Mouse (Mus musculus): ENCODE results near the gene Cbx7. TPM values are rescaled to one million over a fixed set of nuclear protein-coding genes. Genes with fewer than 3 reads are reported as not detected.

Cbx7 gene
- polyA plus RNA-seq, 1 experiment from 2014 or later: 4.7 TPM

- Histone ChIP-seq H3K27me3 (replicated peaks; ENCODE audit: control insufficient read depth, insufficient read depth, low read length) (no peaks in the 10 kb centered on the region), H3K36me3 (ENCODE audit: control insufficient read depth, insufficient read depth, low read length) (no peaks in the 10 kb centered on the region), H3K9me3 (ENCODE audit: control insufficient read depth, low read length) (no peaks in the 10 kb centered on the region), H3K4me2 (ENCODE audit: low read length) (peak overlapping the region; percentile 65), H3K4me1 (ENCODE audit: control insufficient read depth, insufficient read depth, low read depth, low read length) (peaks cover 8% of the 10 kb centered on the region), H3K4me3 (ENCODE audit: low read length) (no peak overlapping the region), H3K27ac (ENCODE audit: low read depth, low read length) (no peak overlapping the region), H3K9ac (ENCODE audit: low read depth, low read length) (no peak overlapping the region; the same call in 1 of the 2 replicates)
- 90% methylated on average over 3 of the region's 3 CpGs for WGBS
- ATAC-seq: no peak
Measured at GRCm38 (mm10) chr15:79928316-79928715, 42.6 kb downstream of the Cbx7 start.

- Histone ChIP-seq H3K27me3 (replicated peaks; ENCODE audit: control insufficient read depth, insufficient read depth, low read length) (no peaks in the 10 kb centered on the region), H3K36me3 (ENCODE audit: control insufficient read depth, insufficient read depth, low read length) (no peaks in the 10 kb centered on the region), H3K9me3 (ENCODE audit: control insufficient read depth, low read length) (no peaks in the 10 kb centered on the region), H3K4me3 (ENCODE audit: low read length) (peak overlapping the region; percentile 54), H3K9ac (ENCODE audit: low read depth, low read length) (peak overlapping the region; percentile 66), H3K4me2 (ENCODE audit: low read length) (peak overlapping the region; percentile 65), H3K4me1 (ENCODE audit: control insufficient read depth, insufficient read depth, low read depth, low read length) (peaks cover 8% of the 10 kb centered on the region), H3K27ac (ENCODE audit: low read depth, low read length) (peak overlapping the region; percentile 58; the same call in 1 of the 2 replicates)
- peak; percentile 85 for ATAC-seq
- WGBS: 1% methylated on average over 29 of the region's 29 CpGs
Measured at GRCm38 (mm10) chr15:79927637-79928122, 43.2 kb downstream of the Cbx7 start.

- peaks cover 8% of the 10 kb centered on the region for H3K4me1 ChIP-seq (ENCODE audit: control insufficient read depth, insufficient read depth, low read depth, low read length)
- H3K36me3 ChIP-seq (ENCODE audit: control insufficient read depth, insufficient read depth, low read length): no peaks in the 10 kb centered on the region
- no peak overlapping the region for H3K4me3 ChIP-seq (ENCODE audit: low read length)
- 85% methylated on average over 11 of the region's 11 CpGs for WGBS
- H3K9me3 ChIP-seq (ENCODE audit: control insufficient read depth, low read length): no peaks in the 10 kb centered on the region
- H3K27me3 ChIP-seq (replicated peaks; ENCODE audit: control insufficient read depth, insufficient read depth, low read length): no peaks in the 10 kb centered on the region
- peak overlapping the region; percentile 65 for H3K4me2 ChIP-seq (ENCODE audit: low read length)
- no peak overlapping the region for H3K27ac ChIP-seq (ENCODE audit: low read depth, low read length)
- H3K9ac ChIP-seq (ENCODE audit: low read depth, low read length): peak overlapping the region; percentile 66; the same call in 1 of the 2 replicates
- no peak for ATAC-seq
Measured at GRCm38 (mm10) chr15:79926856-79927416, 44.0 kb downstream of the Cbx7 start.

- Histone ChIP-seq H3K9me3 (ENCODE audit: control insufficient read depth, low read length) (no peaks in the 10 kb centered on the region), H3K27ac (ENCODE audit: low read depth, low read length) (no peak overlapping the region), H3K4me2 (ENCODE audit: low read length) (no peak overlapping the region), H3K27me3 (replicated peaks; ENCODE audit: control insufficient read depth, insufficient read depth, low read length) (no peaks in the 10 kb centered on the region), H3K4me3 (ENCODE audit: low read length) (no peak overlapping the region), H3K36me3 (ENCODE audit: control insufficient read depth, insufficient read depth, low read length) (0 out of 2 replicates have a peak, but pooled peaks cover 3% of the 10 kb centered on the region), H3K9ac (ENCODE audit: low read depth, low read length) (no peak overlapping the region), H3K4me1 (ENCODE audit: control insufficient read depth, insufficient read depth, low read depth, low read length) (no peaks in the 10 kb centered on the region)
- no peak for ATAC-seq
- WGBS: 78% methylated on average over 2 of the region's 2 CpGs
Measured at GRCm38 (mm10) chr15:79919787-79920186, 51.1 kb downstream of the Cbx7 start.

- Histone ChIP-seq H3K27me3 (replicated peaks; ENCODE audit: control insufficient read depth, insufficient read depth, low read length) (no peaks in the 10 kb centered on the region), H3K4me2 (ENCODE audit: low read length) (no peak overlapping the region), H3K4me3 (ENCODE audit: low read length) (no peak overlapping the region), H3K36me3 (ENCODE audit: control insufficient read depth, insufficient read depth, low read length) (0 out of 2 replicates have a peak, but pooled peaks cover 3% of the 10 kb centered on the region), H3K4me1 (ENCODE audit: control insufficient read depth, insufficient read depth, low read depth, low read length) (no peaks in the 10 kb centered on the region), H3K9me3 (ENCODE audit: control insufficient read depth, low read length) (no peaks in the 10 kb centered on the region), H3K27ac (ENCODE audit: low read depth, low read length) (no peak overlapping the region), H3K9ac (ENCODE audit: low read depth, low read length) (no peak overlapping the region)
- ATAC-seq: no peak
- WGBS: 89% methylated on average over 16 of the region's 16 CpGs
Measured at GRCm38 (mm10) chr15:79918485-79918884, 52.4 kb downstream of the Cbx7 start.

GRCm38 (mm10) chr15:79917111-79917720 is 53.7 kb downstream of the Cbx7 start:
- H3K4me1 ChIP-seq (ENCODE audit: control insufficient read depth, insufficient read depth, low read depth, low read length): no peaks in the 10 kb centered on the region
- WGBS: 96% methylated on average over 14 of the region's 14 CpGs
- H3K9me3 ChIP-seq (ENCODE audit: control insufficient read depth, low read length): no peaks in the 10 kb centered on the region
- no peak overlapping the region for H3K27ac ChIP-seq (ENCODE audit: low read depth, low read length)
- no peak overlapping the region for H3K4me3 ChIP-seq (ENCODE audit: low read length)
- H3K9ac ChIP-seq (ENCODE audit: low read depth, low read length): no peak overlapping the region
- no peak overlapping the region for H3K4me2 ChIP-seq (ENCODE audit: low read length)
- no peak for ATAC-seq
- no peaks in the 10 kb centered on the region for H3K27me3 ChIP-seq (replicated peaks; ENCODE audit: control insufficient read depth, insufficient read depth, low read length)
- 0 out of 2 replicates have a peak, but pooled peaks cover 3% of the 10 kb centered on the region for H3K36me3 ChIP-seq (ENCODE audit: control insufficient read depth, insufficient read depth, low read length)

- no peaks in the 10 kb centered on the region for H3K27me3 ChIP-seq (replicated peaks; ENCODE audit: control insufficient read depth, insufficient read depth, low read length)
- no peak overlapping the region for H3K4me3 ChIP-seq (ENCODE audit: low read length)
- no peak overlapping the region for H3K9ac ChIP-seq (ENCODE audit: low read depth, low read length)
- H3K9me3 ChIP-seq (ENCODE audit: control insufficient read depth, low read length): no peaks in the 10 kb centered on the region
- no peak overlapping the region for H3K4me2 ChIP-seq (ENCODE audit: low read length)
- H3K4me1 ChIP-seq (ENCODE audit: control insufficient read depth, insufficient read depth, low read depth, low read length): no peaks in the 10 kb centered on the region
- ATAC-seq: no peak
- H3K27ac ChIP-seq (ENCODE audit: low read depth, low read length): no peak overlapping the region
- 0 out of 2 replicates have a peak, but pooled peaks cover 3% of the 10 kb centered on the region for H3K36me3 ChIP-seq (ENCODE audit: control insufficient read depth, insufficient read depth, low read length)
- 74% methylated on average over 5 of the region's 5 CpGs for WGBS
Measured at GRCm38 (mm10) chr15:79916150-79916549, 54.8 kb downstream of the Cbx7 start.

GRCm38 (mm10) chr15:79914357-79914756 is 56.6 kb downstream of the Cbx7 start:
- Histone ChIP-seq H3K4me3 (ENCODE audit: low read length) (no peak overlapping the region), H3K4me1 (ENCODE audit: control insufficient read depth, insufficient read depth, low read depth, low read length) (no peaks in the 10 kb centered on the region), H3K9me3 (ENCODE audit: control insufficient read depth, low read length) (no peaks in the 10 kb centered on the region), H3K4me2 (ENCODE audit: low read length) (no peak overlapping the region), H3K36me3 (ENCODE audit: control insufficient read depth, insufficient read depth, low read length) (no peaks in the 10 kb centered on the region), H3K27me3 (replicated peaks; ENCODE audit: control insufficient read depth, insufficient read depth, low read length) (no peaks in the 10 kb centered on the region), H3K9ac (ENCODE audit: low read depth, low read length) (no peak overlapping the region), H3K27ac (ENCODE audit: low read depth, low read length) (no peak overlapping the region)
- peak; percentile 61 for ATAC-seq
- 88% methylated on average over 3 of the region's 3 CpGs for WGBS

- no peaks in the 10 kb centered on the region for H3K36me3 ChIP-seq (ENCODE audit: control insufficient read depth, insufficient read depth, low read length)
- no peak overlapping the region for H3K9ac ChIP-seq (ENCODE audit: low read depth, low read length)
- H3K9me3 ChIP-seq (ENCODE audit: control insufficient read depth, low read length): no peaks in the 10 kb centered on the region
- no peak overlapping the region for H3K27ac ChIP-seq (ENCODE audit: low read depth, low read length)
- H3K4me3 ChIP-seq (ENCODE audit: low read length): no peak overlapping the region
- no peaks in the 10 kb centered on the region for H3K27me3 ChIP-seq (replicated peaks; ENCODE audit: control insufficient read depth, insufficient read depth, low read length)
- no peak overlapping the region for H3K4me2 ChIP-seq (ENCODE audit: low read length)
- WGBS: 92% methylated on average over 6 of the region's 6 CpGs
- H3K4me1 ChIP-seq (ENCODE audit: control insufficient read depth, insufficient read depth, low read depth, low read length): no peaks in the 10 kb centered on the region
- ATAC-seq: no peak
Measured at GRCm38 (mm10) chr15:79913761-79914346, 57.1 kb downstream of the Cbx7 start.
